Mouse (Mus musculus) ES-Bruce4 (cell line): ENCODE results near the gene Xaf1. TPM values are rescaled to one million over a fixed set of nuclear protein-coding genes. Genes with fewer than 3 reads are reported as not detected.

Source experiments
- H3K27ac ChIP-seq: 2 replicates; pipeline ENCODE4 v1.5.1; 2012; ENCODE audit warnings: low read length, inconsistent platforms; ENCODE audit not compliant: insufficient read depth
- H3K27me3 ChIP-seq: 2 replicates; pipeline ENCODE4 v1.6.1; 2012; ENCODE audit warnings: mild to moderate bottlenecking, low read length, inconsistent platforms; ENCODE audit not compliant: control insufficient read depth, poor library complexity, insufficient read depth, severe bottlenecking
- H3K36me3 ChIP-seq: 2 replicates; pipeline ENCODE4 v1.6.1; 2012; ENCODE audit warnings: inconsistent platforms, mild to moderate bottlenecking, low read length, moderate library complexity; ENCODE audit not compliant: control insufficient read depth, poor library complexity, insufficient read depth, severe bottlenecking
- H3K4me1 ChIP-seq: one replicate; pipeline ENCODE4 v1.8.1; 2011; ENCODE audit warnings: low read length; ENCODE audit not compliant: control insufficient read depth, insufficient read depth
- H3K4me3 ChIP-seq: 2 replicates; pipeline ENCODE4 v1.5.1; 2011; ENCODE audit warnings: low read depth, mild to moderate bottlenecking, low read length
- H3K9ac ChIP-seq: 2 replicates; pipeline ENCODE4 v1.6.1; 2012; ENCODE audit warnings: low read depth, mild to moderate bottlenecking, inconsistent platforms; ENCODE audit not compliant: poor library complexity, severe bottlenecking
- H3K9me3 ChIP-seq: replicated peaks from 2 replicates; pipeline ENCODE4 v1.6.1; 2012; ENCODE audit warnings: mild to moderate bottlenecking, low read length, inconsistent platforms; ENCODE audit not compliant: control insufficient read depth, poor library complexity, insufficient read depth, severe bottlenecking
- CTCF ChIP-seq: IDR thresholded peaks from one replicate; pipeline ENCODE4 v1.8.1; 2011; ENCODE audit warnings: low read depth, low read length
- EP300 ChIP-seq: IDR thresholded peaks from 2 replicates; pipeline ENCODE4 v1.6.1; 2011; ENCODE audit warnings: low read depth, low read length; ENCODE audit not compliant: insufficient read depth
- POLR2A ChIP-seq: IDR thresholded peaks from one replicate; pipeline ENCODE4 v1.8.1; 2011; ENCODE audit warnings: low read length; ENCODE audit not compliant: insufficient read depth
- polyA plus RNA-seq: library from polyadenylated mRNA; stranded (reverse); fragments of >200 nt; gene quantifications from 2 replicates; pipeline ENCODE4 v1.2.4, GENCODE M21; 2011; ENCODE audit warnings: low read depth; ENCODE audit not compliant: missing spikeins, insufficient read depth, insufficient read length

The Xaf1 gene
- polyA plus RNA-seq, 1 experiment: 9.0 TPM

DNA sequence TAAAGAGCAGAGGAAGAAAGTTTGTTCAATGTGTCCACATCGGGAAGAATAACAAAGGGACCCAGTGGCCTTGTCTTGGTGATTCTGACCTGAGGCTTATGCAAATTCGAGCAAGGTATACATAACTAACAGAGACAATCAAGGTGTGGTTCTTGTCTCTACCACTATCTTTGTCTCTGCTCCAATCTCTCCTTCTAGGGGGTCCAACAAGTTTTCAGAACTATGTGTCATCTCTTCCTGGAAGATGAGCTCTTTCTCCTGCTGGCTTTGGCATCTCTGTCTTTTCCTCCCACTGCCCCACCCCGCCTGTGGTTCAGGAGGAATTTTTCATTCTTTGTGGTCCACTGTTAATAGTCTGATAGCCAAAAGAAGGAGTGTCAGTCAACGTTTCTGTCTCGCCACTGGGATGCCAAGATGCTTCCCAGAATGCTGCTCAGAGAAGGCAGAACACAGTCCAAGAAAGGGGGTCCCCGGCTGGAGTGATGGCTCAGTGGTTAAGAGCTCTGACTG, 15.4 kb upstream of the Xaf1 start:
- TF ChIP-seq CTCF (no peak), EP300 (0 out of 2 replicates have a peak, but pooled peaks have one; percentile 23), POLR2A (no peak)
- Histone ChIP-seq H3K27ac (peak overlapping the region; percentile 71; the same call in 1 of the 2 replicates), H3K4me3 (no peak overlapping the region), H3K27me3 (no peaks in the 10 kb centered on the region), H3K9ac (no peak overlapping the region), H3K4me1 (peaks cover 3% of the 10 kb centered on the region), H3K36me3 (no peaks in the 10 kb centered on the region), H3K9me3 (peaks cover 7% of the 10 kb centered on the region)

- Histone ChIP-seq H3K27ac (no peak overlapping the region), H3K27me3 (no peaks in the 10 kb centered on the region), H3K36me3 (no peaks in the 10 kb centered on the region), H3K4me3 (no peak overlapping the region), H3K9me3 (peaks cover 7% of the 10 kb centered on the region), H3K4me1 (peaks cover 3% of the 10 kb centered on the region), H3K9ac (no peak overlapping the region)
- TF ChIP-seq POLR2A (no peak), CTCF (no peak)
These were observed 14.8 kb upstream of the Xaf1 start for GRCm38 (mm10) chr11:72286651-72287050.

- no peak overlapping the region for H3K4me3 ChIP-seq
- no peak overlapping the region for H3K9ac ChIP-seq
- H3K27me3 ChIP-seq: no peaks in the 10 kb centered on the region
- peaks cover 3% of the 10 kb centered on the region for H3K4me1 ChIP-seq
- TF ChIP-seq POLR2A (no peak), EP300 (no peak), CTCF (no peak)
- no peaks in the 10 kb centered on the region for H3K36me3 ChIP-seq
- peak overlapping the region; percentile 71; the same call in 1 of the 2 replicates for H3K27ac ChIP-seq
- H3K9me3 ChIP-seq: peaks cover 7% of the 10 kb centered on the region
These were observed 14.3 kb upstream of the Xaf1 start for GRCm38 (mm10) chr11:72287126-72287525.

DNA sequence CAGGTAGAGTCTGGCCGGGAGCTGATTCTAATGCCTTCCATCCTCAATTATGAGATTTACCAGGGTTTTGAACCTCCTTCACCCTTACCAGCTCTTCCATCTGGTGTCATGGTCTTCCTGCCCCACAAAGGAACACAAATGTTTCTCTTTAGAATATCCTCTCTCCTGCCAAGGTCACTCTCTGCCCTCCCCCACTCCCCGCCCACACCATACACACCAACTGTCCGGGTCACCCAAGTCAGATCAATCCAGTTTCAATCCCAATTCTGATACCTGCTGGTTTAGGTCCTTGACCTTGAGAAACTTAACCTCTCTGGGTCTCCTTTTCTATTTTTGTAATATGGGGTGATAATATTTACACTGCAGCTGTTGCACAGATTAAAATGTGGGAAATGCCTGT, 13.9 kb upstream of the Xaf1 start:
- peaks cover 3% of the 10 kb centered on the region for H3K4me1 ChIP-seq
- peak overlapping the region; percentile 71; the same call in 1 of the 2 replicates for H3K27ac ChIP-seq
- peaks cover 7% of the 10 kb centered on the region for H3K9me3 ChIP-seq
- no peak overlapping the region for H3K9ac ChIP-seq
- no peaks in the 10 kb centered on the region for H3K36me3 ChIP-seq
- TF ChIP-seq POLR2A (no peak), CTCF (no peak), EP300 (peak; percentile 86)
- H3K27me3 ChIP-seq: no peaks in the 10 kb centered on the region
- no peak overlapping the region for H3K4me3 ChIP-seq

- H3K4me1 ChIP-seq: no peaks in the 10 kb centered on the region
- H3K27me3 ChIP-seq: no peaks in the 10 kb centered on the region
- no peak overlapping the region for H3K9ac ChIP-seq
- no peak overlapping the region for H3K27ac ChIP-seq
- TF ChIP-seq EP300: no peak
- TF ChIP-seq CTCF: no peak
- no peak for TF ChIP-seq POLR2A
- no peak overlapping the region for H3K4me3 ChIP-seq
- peaks cover 7% of the 10 kb centered on the region for H3K9me3 ChIP-seq
- H3K36me3 ChIP-seq: no peaks in the 10 kb centered on the region
These were observed 8.3 kb upstream of the Xaf1 start for GRCm38 (mm10) chr11:72293116-72293515.

DNA sequence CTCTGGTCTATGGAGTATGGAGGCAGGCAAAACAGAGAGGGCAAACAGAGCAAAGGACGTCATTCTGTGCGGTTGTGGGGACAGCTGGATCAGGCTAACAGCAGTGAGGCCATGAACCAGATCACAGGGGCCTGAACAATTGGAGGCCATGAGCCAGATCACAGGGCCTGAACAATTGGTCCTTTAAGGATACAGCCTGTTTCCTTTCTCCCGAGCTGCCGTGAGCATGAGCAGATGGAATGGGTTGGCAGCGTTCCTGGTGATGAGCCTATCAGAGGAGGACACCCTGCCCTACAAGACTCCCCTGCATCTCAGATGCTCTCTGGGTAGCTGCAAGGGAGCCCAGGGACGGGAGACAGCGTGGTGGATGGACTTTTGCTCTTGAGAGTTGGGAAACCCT, 801 bp downstream of the Xaf1 start:
- Histone ChIP-seq H3K4me3 (no peak overlapping the region), H3K9me3 (0 out of 2 replicates have a peak, but pooled peaks cover 2% of the 10 kb centered on the region)

More for the DNA sequence above, 801 bp downstream of the Xaf1 start:
- TF ChIP-seq POLR2A (no peak), CTCF (no peak), EP300 (no peak)
- no peak overlapping the region for H3K27ac ChIP-seq
- H3K9ac ChIP-seq: no peak overlapping the region
- H3K4me1 ChIP-seq: peaks cover 2% of the 10 kb centered on the region
- no peaks in the 10 kb centered on the region for H3K27me3 ChIP-seq
- H3K36me3 ChIP-seq: no peaks in the 10 kb centered on the region
